Comparison of ENCODE assay signal across 22 mouse cellular contexts in the genomic region with DNA sequence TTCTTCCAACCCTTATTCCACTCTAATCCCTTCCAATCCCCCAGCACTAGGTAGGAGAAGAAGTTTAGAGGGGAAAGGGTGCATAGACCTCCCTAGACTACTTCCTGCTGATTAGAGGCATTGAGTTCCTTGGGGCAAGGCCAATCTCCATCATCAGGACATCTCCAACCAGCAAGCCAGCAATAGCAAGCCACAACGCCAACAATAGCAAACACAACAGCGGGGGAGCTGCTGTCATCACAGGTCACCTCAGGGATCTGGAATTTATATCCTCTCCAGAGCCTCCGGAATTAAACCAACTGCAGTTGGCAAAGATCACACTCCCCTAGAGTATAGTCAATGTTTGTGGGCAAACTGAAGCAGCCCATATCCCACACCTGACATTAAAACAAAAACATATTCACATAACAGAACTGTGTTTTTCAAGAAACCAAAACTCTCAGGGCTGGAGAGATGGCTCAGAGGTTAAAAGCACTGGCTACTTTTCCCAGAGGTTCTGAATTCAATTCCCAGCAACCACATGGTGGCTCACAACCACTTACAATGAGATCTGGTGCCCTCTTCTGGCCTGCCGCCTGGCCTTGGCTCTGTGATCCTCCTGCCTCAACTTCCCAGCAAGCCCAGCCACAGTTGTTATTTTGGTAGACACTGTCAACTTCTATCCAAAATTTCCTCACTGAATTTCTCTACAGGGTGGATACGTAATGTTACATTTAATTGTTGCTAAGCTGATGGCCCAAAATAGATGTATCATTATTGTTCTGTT. TPM values are rescaled to one million over a fixed set of nuclear protein-coding genes. Genes with fewer than 3 reads are reported as not detected.
A peak's percentile ranks its signal among the peaks of the same experiment; 100 is the strongest.
DNase-seq lines count a peak whose midpoint lies in the region; ATAC-seq and TF ChIP-seq lines count a peak whose summit lies in the region.
"Had no signal": no experiment of that assay in that cellular context is flagged by ENCODE, and none has a peak within 500 bp of the region (broad histone marks: within the 10 kb centered on the region; RNA-seq: fewer than 3 reads in every experiment).

No protein-coding gene starts in this region.

- no peak overlapping the region for H3K4me3 ChIP-seq in heart, embryonic 10.5 days
- no peak overlapping the region for H3K4me3 ChIP-seq in kidney, embryonic 15.5 days (replicated peaks)
- H3K4me3 ChIP-seq in MEL (ENCODE audit: control insufficient read depth in 1 of 2, insufficient read depth in 1 of 2, low read depth in 2 of 2, low read length in 2 of 2) = no peak overlapping the region
- H3K4me3 ChIP-seq: embryonic facial prominence, embryonic 12.5 days; forebrain, embryonic 15.5 days; hindbrain, embryonic 10.5 days; intestine, embryonic 15.5 days had no signal

- peak; percentile 94 for DNase-seq in heart, adult 11 months
- DNase-seq in heart, embryonic 10.5 days (ENCODE audit: low spot score) = no peak
- DNase-seq in kidney, postnatal 14 days = peak; percentile 44
- DNase-seq in 416B (ENCODE audit: low read depth) (peak; percentile 38), MEL (ENCODE audit: low read depth, low spot score) (peak; percentile 51)
- DNase-seq in gastrocnemius, adult 8-10 months (ENCODE audit: low spot score in 2 of 2) = no peak
- DNase-seq: adrenal gland, adult 2 months; adrenal gland, postnatal 25 days; cerebellum, adult 9-10 months; gastrocnemius, postnatal 10 days; heart, postnatal 14 days had no signal

- peaks cover 16% of the 10 kb centered on the region for H3K27me3 ChIP-seq in heart, embryonic 10.5 days (ENCODE audit: insufficient read depth, poor library complexity, severe bottlenecking)
- peaks cover 13% of the 10 kb centered on the region; the same call in 1 of the 2 replicates for H3K27me3 ChIP-seq in kidney, embryonic 15.5 days
- H3K27me3 ChIP-seq in MEL (ENCODE audit: control insufficient read depth in 1 of 2, insufficient read depth in 2 of 2, low read length in 2 of 2) = peaks cover 2 to 7% of the 10 kb centered on the region in 2 experiments; a peak in 2 of 4 replicates
- H3K27me3 ChIP-seq: embryonic facial prominence, embryonic 12.5 days; forebrain, embryonic 15.5 days; intestine, embryonic 15.5 days had no signal

- peak; percentile 17; the same call in 1 of the 2 replicates for TF ChIP-seq RAD21 in MEL (IDR thresholded peaks at IDR 0.05; ENCODE audit: low read depth, low read length)

- peaks cover 6% of the 10 kb centered on the region for H3K4me1 ChIP-seq in heart, embryonic 10.5 days
- H3K4me1 ChIP-seq in kidney, embryonic 15.5 days = 0 out of 2 replicates have a peak, but pooled peaks cover 5% of the 10 kb centered on the region
- H3K4me1 ChIP-seq in MEL (ENCODE audit: control insufficient read depth in 1 of 2, insufficient read depth in 2 of 2, low read length in 2 of 2) = no peaks in the 10 kb centered on the region
- H3K4me1 ChIP-seq: embryonic facial prominence, embryonic 12.5 days had no signal

- no peak for ATAC-seq in kidney, embryonic 15.5 days (replicated peaks; ENCODE audit: low FRiP score)
- ATAC-seq: forebrain, embryonic 15.5 days; intestine, embryonic 15.5 days had no signal

- H3K9me3 ChIP-seq in heart, embryonic 10.5 days = no peaks in the 10 kb centered on the region
- H3K9me3 ChIP-seq in kidney, embryonic 15.5 days (replicated peaks) = no peaks in the 10 kb centered on the region
- H3K9me3 ChIP-seq in MEL (replicated peaks; ENCODE audit: insufficient read depth, low read length) = no peaks in the 10 kb centered on the region
- H3K9me3 ChIP-seq: embryonic facial prominence, embryonic 12.5 days; forebrain, embryonic 15.5 days; intestine, embryonic 15.5 days had no signal

- no peak for TF ChIP-seq EP300 in MEL (IDR thresholded peaks at IDR 0.05; ENCODE audit: low read depth in 1 of 2, low read length in 2 of 2)

- H3K36me3 ChIP-seq in heart, embryonic 10.5 days = no peaks in the 10 kb centered on the region
- no peaks in the 10 kb centered on the region for H3K36me3 ChIP-seq in kidney, embryonic 15.5 days
- no peaks in the 10 kb centered on the region for H3K36me3 ChIP-seq in MEL (ENCODE audit: control insufficient read depth in 1 of 2, insufficient read depth in 2 of 2, low read length in 2 of 2)
- H3K36me3 ChIP-seq: embryonic facial prominence, embryonic 12.5 days; forebrain, embryonic 15.5 days; hindbrain, embryonic 10.5 days; intestine, embryonic 15.5 days had no signal

- H3K27ac ChIP-seq in heart, embryonic 10.5 days = no peak overlapping the region
- H3K27ac ChIP-seq in kidney, embryonic 15.5 days = no peak overlapping the region
- no peak overlapping the region for H3K27ac ChIP-seq in MEL (ENCODE audit: control insufficient read depth, low read depth, low read length)
- H3K27ac ChIP-seq: embryonic facial prominence, embryonic 12.5 days; forebrain, embryonic 15.5 days; hindbrain, embryonic 10.5 days; hindbrain, embryonic 14.5 days; intestine, embryonic 15.5 days had no signal

- no peak overlapping the region for H3K4me2 ChIP-seq in kidney, embryonic 15.5 days
- H3K4me2 ChIP-seq: embryonic facial prominence, embryonic 12.5 days; forebrain, embryonic 15.5 days; hindbrain, embryonic 14.5 days; intestine, embryonic 15.5 days had no signal

- H3K9ac ChIP-seq in kidney, embryonic 15.5 days = no peak overlapping the region
- no peak overlapping the region for H3K9ac ChIP-seq in MEL (ENCODE audit: control insufficient read depth, low read depth, low read length, poor library complexity, severe bottlenecking)
- H3K9ac ChIP-seq: embryonic facial prominence, embryonic 12.5 days; forebrain, embryonic 15.5 days; hindbrain, embryonic 14.5 days; intestine, embryonic 15.5 days had no signal

- H3K79me2 ChIP-seq in MEL (ENCODE audit: control insufficient read depth, insufficient read depth, low read length, poor library complexity) = no peaks in the 10 kb centered on the region

- peak in 2 of 3 experiments; percentile 52 to 55; a peak in 4 of 6 replicates for TF ChIP-seq CTCF in MEL (IDR thresholded peaks at IDR 0.05 in 2 of 3, conservative IDR thresholded peaks at IDR 0.05 in 1 of 3; ENCODE audit: control insufficient read depth in 1 of 3, insufficient read depth in 1 of 3, low read depth in 2 of 3, low read length in 3 of 3, poor library complexity in 1 of 3, severe bottlenecking in 1 of 3)

- no peak for TF ChIP-seq POLR2A in MEL (IDR thresholded peaks at IDR 0.05; ENCODE audit: control insufficient read depth in 1 of 2, insufficient read depth in 1 of 2, low read depth in 1 of 2, low read length in 2 of 2, poor library complexity in 1 of 2)

- WGBS in heart, embryonic 10.5 days = 81% methylated on average over 5 of the region's 5 CpGs
- WGBS in kidney, embryonic 15.5 days = 80% methylated on average over 5 of the region's 5 CpGs

TF ChIP-seq in MEL, 35 proteins besides CTCF, POLR2A, EP300 and RAD21:
- TF ChIP-seq SMC3 (IDR thresholded peaks at IDR 0.05; ENCODE audit: low read depth, low read length) (peak; percentile 33), ZMIZ1 (IDR thresholded peaks at IDR 0.05; ENCODE audit: low read depth, low read length) (no peak)

RNA-seq across cellular contexts. Expression of gene Ankrd33, which starts 7.5 kb away (rescaled TPM):
- polyA plus RNA-seq in heart, embryonic 10.5 days (2016; fragmentation: Nextera tagmentation; extraction: Ambion mirVana) = not detected in 2 replicates
- polyA plus RNA-seq in kidney, embryonic 15.5 days (2015; fragmentation: Nextera tagmentation; extraction: Ambion mirVana) = not detected in 2 replicates
- total RNA-seq in MEL (2012; rRNA removed) = not detected in 2 replicates
- not detected for polyA plus RNA-seq in MEL (2012; ENCODE audit: insufficient read depth in 1 of 2, insufficient read length in 2 of 2, low read depth in 1 of 2, low replicate concordance in 2 of 2, missing spikeins in 1 of 2)
- total RNA-seq in gastrocnemius, adult 8-10 months (2022) = not detected
- total RNA-seq: gastrocnemius, postnatal 10 days; gastrocnemius, postnatal 4 days; heart, adult 8-10 months; heart, postnatal 14 days had no signal
- polyA plus RNA-seq: cortical plate, adult 2 months; embryonic facial prominence, embryonic 12.5 days; forebrain, embryonic 11.5 days; forebrain, embryonic 15.5 days; heart, embryonic 14.5 days; hindbrain, embryonic 10.5 days; hindbrain, embryonic 14.5 days; intestine, embryonic 15.5 days had no signal

RNA-seq across cellular contexts. Expression of gene Acvrl1, which starts 20.2 kb away (rescaled TPM):
- 2.7 and 5.2 TPM in 2 replicates for polyA plus RNA-seq in heart, embryonic 10.5 days (2016; fragmentation: Nextera tagmentation; extraction: Ambion mirVana)
- 17.2 and 18.4 TPM in 2 replicates for polyA plus RNA-seq in kidney, embryonic 15.5 days (2015; fragmentation: Nextera tagmentation; extraction: Ambion mirVana)
- 0.08 TPM in 1 of 2 replicates, not detected in the other for total RNA-seq in MEL (2012; rRNA removed)
- polyA plus RNA-seq in MEL (2012; ENCODE audit: insufficient read depth in 1 of 2, insufficient read length in 2 of 2, low read depth in 1 of 2, low replicate concordance in 2 of 2, missing spikeins in 1 of 2) = under 1 TPM in 1 of 2 experiments, not detected in 1; 0.18 TPM
- 1 to 10 TPM; 6.6 to 9.5 (median 7.6) TPM for total RNA-seq in gastrocnemius, adult 8-10 months (2022)

RNA-seq across cellular contexts. Expression of gene Fignl2, which starts 29.7 kb away (rescaled TPM):
- polyA plus RNA-seq in heart, embryonic 10.5 days (2016; fragmentation: Nextera tagmentation; extraction: Ambion mirVana) = 0.28 and 0.60 TPM in 2 replicates
- 0.22 and 0.44 TPM in 2 replicates for polyA plus RNA-seq in kidney, embryonic 15.5 days (2015; fragmentation: Nextera tagmentation; extraction: Ambion mirVana)
- total RNA-seq in MEL (2012; rRNA removed) = not detected in 2 replicates
- not detected for polyA plus RNA-seq in MEL (2012; ENCODE audit: insufficient read depth in 1 of 2, insufficient read length in 2 of 2, low read depth in 1 of 2, low replicate concordance in 2 of 2, missing spikeins in 1 of 2)
- under 1 TPM; 0.31 to 0.73 (median 0.59) TPM for total RNA-seq in gastrocnemius, adult 8-10 months (2022)
- polyA plus RNA-seq: forebrain, embryonic 15.5 days had no signal

Comparison
In these comparisons a context has a peak if more than half of its experiments do, and no peak if none do; other contexts are left out.
1. DNase-seq: peak in heart, adult 11 months (single experiment), kidney, postnatal 14 days (single experiment), 416B (single experiment) and MEL (single experiment); none in heart, embryonic 10.5 days (single experiment) and gastrocnemius, adult 8-10 months (0 of 2).